Mouse (Mus musculus): ENCODE results near the gene Tril. TPM values are rescaled to one million over a fixed set of nuclear protein-coding genes. Genes with fewer than 3 reads are reported as not detected.

Gene Tril
- total RNA-seq (2021) = 1 to 10 TPM; 3.3 to 3.9 TPM
- polyA plus RNA-seq (2012; rRNA removed) = 4.4 and 5.1 TPM in 2 replicates
- long read RNA-seq, full-length matches to known transcripts = 6 of 6 reads
- long read RNA-seq, partial matches to known transcripts = 0 of 6 reads
- long read RNA-seq, other reads (novel, unspliced or antisense) = 0 of 6 reads

- Histone ChIP-seq H3K36me3 (ENCODE audit: control insufficient read depth, insufficient read depth, low read length) (no peaks in the 10 kb centered on the region), H3K4me3 (peak within 1 kb of the TSS; percentile 70), H3K4me1 (ENCODE audit: control insufficient read depth, insufficient read depth, low read length) (peaks cover 3% of the 10 kb centered on the region), H3K27me3 (ENCODE audit: control insufficient read depth, insufficient read depth, low read length) (no peaks in the 10 kb centered on the region), H3K27ac (peak within 1 kb of the TSS; percentile 87), H3K79me2 (replicated peaks; ENCODE audit: control insufficient read depth, insufficient read depth, low read length) (no peaks in the 10 kb centered on the region), H3K9ac (ENCODE audit: low read depth, low read length) (peak within 1 kb of the TSS; percentile 81)
- TF ChIP-seq POLR2A (IDR thresholded peaks at IDR 0.05; ENCODE audit: insufficient read depth, low read depth, low read length) (peak; percentile 48; the same call in 1 of the 2 replicates), CTCF (IDR thresholded peaks at IDR 0.05) (no peak)
- intact Hi-C loops (cut with DNase I) = loop anchor here (2.0 kb wide), 2 partner anchors 36 to 60 kb away; no protein-coding TSS in a partner anchor
- peak; percentile 88 to 90 for DNase-seq
- under 1% methylated on average over 43 of the region's 43 CpGs for WGBS
These were observed at the start of gene Tril for GRCm38 (mm10) chr6:53820486-53820985. TSS of gene Tril (minus strand) at chr6:53820830.

DNA sequence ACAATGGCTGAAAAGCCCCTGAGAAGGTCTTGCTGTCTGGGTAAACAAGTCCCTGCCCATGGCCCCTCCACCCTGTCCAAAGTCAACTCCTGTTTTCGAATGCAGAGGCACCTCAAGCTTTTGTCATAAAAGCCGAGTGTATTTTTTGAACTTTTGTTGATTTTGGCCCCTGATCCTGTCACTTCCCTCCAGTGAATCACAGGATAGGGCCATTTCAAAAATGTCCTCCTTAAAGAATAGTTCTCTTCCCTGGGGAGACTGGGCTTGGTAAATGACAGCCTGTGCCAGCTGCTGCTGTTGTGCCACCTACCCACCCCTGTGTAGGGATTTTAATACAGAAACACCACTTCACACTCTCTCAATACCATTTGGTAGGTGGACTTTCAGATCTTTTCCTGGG lies 42.4 kb upstream of the Tril start:
- Histone ChIP-seq H3K4me3 (no peak overlapping the region), H3K79me2 (replicated peaks; ENCODE audit: control insufficient read depth, insufficient read depth, low read length) (no peaks in the 10 kb centered on the region), H3K4me1 (ENCODE audit: control insufficient read depth, insufficient read depth, low read length) (peaks cover 6% of the 10 kb centered on the region), H3K9ac (ENCODE audit: low read depth, low read length) (no peak overlapping the region), H3K27ac (peak overlapping the region; percentile 24; the same call in 1 of the 2 replicates), H3K27me3 (ENCODE audit: control insufficient read depth, insufficient read depth, low read length) (no peaks in the 10 kb centered on the region; the same call in 1 of the 2 replicates), H3K36me3 (ENCODE audit: control insufficient read depth, insufficient read depth, low read length) (no peaks in the 10 kb centered on the region)
- no peak for DNase-seq
- intact Hi-C loops (cut with DNase I) = no loop called here
- no peak for TF ChIP-seq CTCF (IDR thresholded peaks at IDR 0.05)
- no peak for TF ChIP-seq POLR2A (IDR thresholded peaks at IDR 0.05; ENCODE audit: insufficient read depth, low read depth, low read length)
- no peak for TF ChIP-seq EP300 (IDR thresholded peaks at IDR 0.05; ENCODE audit: insufficient read depth, low read depth, low read length)
- 33% methylated on average over 2 of the region's 2 CpGs for WGBS

GRCm38 (mm10) chr6:53859106-53859505 lies 38.5 kb upstream of the Tril start:
- Histone ChIP-seq H3K27ac (no peak overlapping the region; the same call in none of the 2 replicates), H3K4me1 (ENCODE audit: control insufficient read depth, insufficient read depth, low read length) (peaks cover 6% of the 10 kb centered on the region), H3K9ac (ENCODE audit: low read depth, low read length) (no peak overlapping the region), H3K27me3 (ENCODE audit: control insufficient read depth, insufficient read depth, low read length) (no peaks in the 10 kb centered on the region), H3K79me2 (replicated peaks; ENCODE audit: control insufficient read depth, insufficient read depth, low read length) (no peaks in the 10 kb centered on the region), H3K4me3 (no peak overlapping the region), H3K36me3 (ENCODE audit: control insufficient read depth, insufficient read depth, low read length) (no peaks in the 10 kb centered on the region)
- TF ChIP-seq CTCF (IDR thresholded peaks at IDR 0.05) = no peak
- TF ChIP-seq EP300 (IDR thresholded peaks at IDR 0.05; ENCODE audit: insufficient read depth, low read depth, low read length) = no peak
- TF ChIP-seq POLR2A (IDR thresholded peaks at IDR 0.05; ENCODE audit: insufficient read depth, low read depth, low read length) = no peak
- 33% methylated on average over 1 of the region's 1 CpGs for WGBS
- DNase-seq = peak in 1 of 2 experiments; percentile 35
- intact Hi-C loops (cut with DNase I) = no loop called here

DNA sequence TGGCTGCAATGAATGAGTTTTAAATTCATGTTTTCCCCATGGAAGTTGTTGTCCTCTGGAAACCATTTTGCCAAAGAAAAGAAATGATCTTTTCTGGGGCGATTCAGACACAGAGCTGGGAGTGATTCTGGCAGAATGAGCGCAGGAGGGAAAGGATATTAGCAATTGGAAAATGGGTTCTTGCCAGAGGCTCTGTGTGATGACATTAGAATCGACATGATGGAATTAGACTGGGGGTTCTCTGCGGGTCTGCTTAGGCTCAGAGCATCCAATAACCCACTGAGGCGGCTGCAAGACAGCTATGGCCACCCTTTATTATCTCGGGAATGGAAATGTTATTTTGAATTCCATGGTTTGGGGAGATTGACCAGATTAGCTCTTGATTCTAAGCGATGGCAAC lies 37.2 kb upstream of the Tril start:
- TF ChIP-seq CTCF (IDR thresholded peaks at IDR 0.05) = no peak
- no peak for TF ChIP-seq EP300 (IDR thresholded peaks at IDR 0.05; ENCODE audit: insufficient read depth, low read depth, low read length)
- WGBS = 71% methylated on average over 7 of the region's 7 CpGs
- H3K27ac ChIP-seq = no peak overlapping the region
- no peaks in the 10 kb centered on the region for H3K79me2 ChIP-seq (replicated peaks; ENCODE audit: control insufficient read depth, insufficient read depth, low read length)
- no peak for DNase-seq
- H3K9ac ChIP-seq (ENCODE audit: low read depth, low read length) = no peak overlapping the region
- H3K4me1 ChIP-seq (ENCODE audit: control insufficient read depth, insufficient read depth, low read length) = peaks cover 2% of the 10 kb centered on the region; the same call in 1 of the 2 replicates
- H3K36me3 ChIP-seq (ENCODE audit: control insufficient read depth, insufficient read depth, low read length) = no peaks in the 10 kb centered on the region
- H3K27me3 ChIP-seq (ENCODE audit: control insufficient read depth, insufficient read depth, low read length) = no peaks in the 10 kb centered on the region
- intact Hi-C loops (cut with DNase I) = loop anchor here (2.0 kb wide), 1 partner anchor 37 kb away; the partner anchor contains the start of gene Tril
- no peak overlapping the region for H3K4me3 ChIP-seq

GRCm38 (mm10) chr6:53856775-53857174 lies 36.1 kb upstream of the Tril start:
- peaks cover 2% of the 10 kb centered on the region; the same call in 1 of the 2 replicates for H3K4me1 ChIP-seq (ENCODE audit: control insufficient read depth, insufficient read depth, low read length)
- no peak overlapping the region for H3K4me3 ChIP-seq
- H3K36me3 ChIP-seq (ENCODE audit: control insufficient read depth, insufficient read depth, low read length) = no peaks in the 10 kb centered on the region
- no peak overlapping the region for H3K27ac ChIP-seq
- TF ChIP-seq EP300 (IDR thresholded peaks at IDR 0.05; ENCODE audit: insufficient read depth, low read depth, low read length) = no peak
- no peak for TF ChIP-seq POLR2A (IDR thresholded peaks at IDR 0.05; ENCODE audit: insufficient read depth, low read depth, low read length)
- no peak for TF ChIP-seq CTCF (IDR thresholded peaks at IDR 0.05)
- H3K9ac ChIP-seq (ENCODE audit: low read depth, low read length) = no peak overlapping the region
- intact Hi-C loops (cut with DNase I) = loop anchor here (2.0 kb wide), 1 partner anchor 36 kb away; the partner anchor contains the start of gene Tril
- WGBS = 58% methylated on average over 2 of the region's 2 CpGs
- no peak for DNase-seq
- no peaks in the 10 kb centered on the region for H3K79me2 ChIP-seq (replicated peaks; ENCODE audit: control insufficient read depth, insufficient read depth, low read length)
- no peaks in the 10 kb centered on the region for H3K27me3 ChIP-seq (ENCODE audit: control insufficient read depth, insufficient read depth, low read length)

Data from heart, adult 2 months (tissue).